Mouse (Mus musculus) ES-E14 (cell line): ENCODE data around the gene Cadm1. TPM values are rescaled to one million over a fixed set of nuclear protein-coding genes. Genes with fewer than 3 reads are reported as not detected.

Experiments
- DNase-seq: peaks from one replicate; pipeline ENCODE4 v3.0.0-alpha.2; 2013; ENCODE audit warnings: low read depth, low spot score
- H3K27ac ChIP-seq: 2 replicates; pipeline ENCODE4 v1.5.1; 2012; ENCODE audit warnings: low read depth, mild to moderate bottlenecking, low read length, moderate library complexity, mixed read lengths; ENCODE audit not compliant: poor library complexity, insufficient read depth, severe bottlenecking
- H3K36me3 ChIP-seq: 2 replicates; pipeline ENCODE4 v1.6.1; 2012; ENCODE audit warnings: mild to moderate bottlenecking, low read length, moderate library complexity, mixed read lengths; ENCODE audit not compliant: control insufficient read depth, poor library complexity, insufficient read depth, severe bottlenecking
- H3K4me1 ChIP-seq, 2 experiments: fragments of 150-350 bp in 1 of 2; sonication (generic) in 1 of 2; 2 replicates each; pipeline ENCODE4 v1.6.1; 2012; ENCODE audit warnings: low read length in 2 of 2, mild to moderate bottlenecking in 1 of 2, mixed read lengths in 1 of 2; ENCODE audit not compliant: control insufficient read depth in 2 of 2, insufficient read depth in 2 of 2, poor library complexity in 1 of 2
- H3K4me3 ChIP-seq, 2 experiments: fragments of 150-350 bp in 1 of 2; sonication (generic) in 1 of 2; 2 replicates each; pipeline ENCODE4 v1.5.1; 2012; ENCODE audit warnings: low read length in 2 of 2, low read depth in 1 of 2, mild to moderate bottlenecking in 1 of 2, mixed read lengths in 1 of 2; ENCODE audit not compliant: insufficient read depth in 1 of 2, poor library complexity in 1 of 2, severe bottlenecking in 1 of 2
- H3K9ac ChIP-seq: 2 replicates; pipeline ENCODE4 v1.6.1; 2012; ENCODE audit warnings: low read depth, mild to moderate bottlenecking, low read length, mixed read lengths; ENCODE audit not compliant: poor library complexity, insufficient read depth, severe bottlenecking
- H3K9me3 ChIP-seq: fragments of 150-350 bp; sonication (generic); 2 replicates; pipeline ENCODE4 v1.6.1; 2012; ENCODE audit warnings: low read depth, mild to moderate bottlenecking, low read length; ENCODE audit not compliant: control insufficient read depth, insufficient read depth
- CHD2 ChIP-seq: IDR thresholded peaks from 2 replicates; pipeline ENCODE4 v1.6.1; 2014; ENCODE audit warnings: mild to moderate bottlenecking, low read depth, low read length, inconsistent platforms
- HCFC1 ChIP-seq: IDR thresholded peaks from 2 replicates; pipeline ENCODE4 v1.6.1; 2012; ENCODE audit warnings: low read length, inconsistent platforms, borderline replicate concordance; ENCODE audit not compliant: insufficient read depth
- MAFK ChIP-seq: IDR thresholded peaks from 2 replicates; pipeline ENCODE4 v1.6.1; 2014; ENCODE audit warnings: mild to moderate bottlenecking, low read depth, low read length, inconsistent platforms; ENCODE audit not compliant: insufficient read depth
- ZC3H11A ChIP-seq: IDR thresholded peaks from 2 replicates; pipeline ENCODE4 v1.6.1; 2012; ENCODE audit warnings: low read depth, mild to moderate bottlenecking, inconsistent platforms, low read length, borderline replicate concordance
- ZNF384 ChIP-seq: IDR thresholded peaks from 2 replicates; pipeline ENCODE4 v1.6.1; 2012; ENCODE audit warnings: low read depth, low read length, inconsistent platforms
- in situ Hi-C, 2 experiments: fragments of 600-800 bp; cut with MboI; formaldehyde crosslinking; loops; one replicate each; pipeline ENCODE4 v1.15.1; 2025; ENCODE audit warnings: low sequenced_read_pairs in 2 of 2, inconsistent platforms in 1 of 2; ENCODE audit not compliant: unreplicated experiment in 2 of 2
- total RNA-seq: library from RNA; depleted of rRNA; stranded (reverse); fragments of 300-350 nt; gene quantifications from 2 replicates; pipeline ENCODE4 v1.2.3, GENCODE M21; 2012

The Cadm1 gene
- total RNA-seq, 1 experiment = 78.7 TPM

- Histone ChIP-seq H3K4me3 (no peak overlapping the region), H3K9me3 (no peaks in the 10 kb centered on the region), H3K27ac (peak overlapping the region; percentile 21; the same call in 1 of the 2 replicates), H3K9ac (no peak overlapping the region), H3K4me1 (peaks cover 0 to 16% of the 10 kb centered on the region in 2 experiments; a peak in 1 of 4 replicates), H3K36me3 (no peaks in the 10 kb centered on the region)
- DNase-seq = no peak
- TF ChIP-seq MAFK = no peak
- TF ChIP-seq ZC3H11A = no peak
- TF ChIP-seq HCFC1 = no peak
- TF ChIP-seq ZNF384 = no peak
- in situ Hi-C loops = no loop called here
Measured at GRCm38 (mm10) chr9:47831412-47831811, 301.4 kb downstream of the Cadm1 start.

GRCm38 (mm10) chr9:47838170-47838569 is 308.2 kb downstream of the Cadm1 start:
- H3K9ac ChIP-seq = no peak overlapping the region
- no peak overlapping the region for H3K27ac ChIP-seq
- H3K36me3 ChIP-seq = no peaks in the 10 kb centered on the region
- peaks cover 0 to 3% of the 10 kb centered on the region in 2 experiments; a peak in 1 of 4 replicates for H3K4me1 ChIP-seq
- no peak overlapping the region for H3K4me3 ChIP-seq
- no peak for DNase-seq
- TF ChIP-seq ZC3H11A (no peak), MAFK (no peak), CHD2 (no peak), HCFC1 (no peak), ZNF384 (no peak)
- no peaks in the 10 kb centered on the region for H3K9me3 ChIP-seq
- in situ Hi-C loops = no loop called here

- Histone ChIP-seq H3K4me3 (no peak overlapping the region), H3K9me3 (no peaks in the 10 kb centered on the region), H3K27ac (no peak overlapping the region), H3K36me3 (no peaks in the 10 kb centered on the region), H3K4me1 (peaks cover 0 to 3% of the 10 kb centered on the region in 2 experiments; a peak in 1 of 4 replicates), H3K9ac (no peak overlapping the region)
- in situ Hi-C loops = no loop called here
- no peak for DNase-seq
- no peak for TF ChIP-seq MAFK
- no peak for TF ChIP-seq ZC3H11A
- TF ChIP-seq HCFC1 = no peak
- no peak for TF ChIP-seq CHD2
- no peak for TF ChIP-seq ZNF384
Measured at GRCm38 (mm10) chr9:47838890-47839691, 309.1 kb downstream of the Cadm1 start.

GRCm38 (mm10) chr9:47839692-47840025 is 309.7 kb downstream of the Cadm1 start:
- TF ChIP-seq CHD2 = no peak
- TF ChIP-seq ZNF384 = no peak
- TF ChIP-seq HCFC1 = no peak
- TF ChIP-seq MAFK = no peak
- TF ChIP-seq ZC3H11A = no peak
- Histone ChIP-seq H3K9me3 (no peaks in the 10 kb centered on the region), H3K36me3 (no peaks in the 10 kb centered on the region; the same call in 1 of the 2 replicates), H3K9ac (no peak overlapping the region), H3K27ac (no peak overlapping the region), H3K4me1 (peaks cover 0 to 3% of the 10 kb centered on the region in 2 experiments; a peak in 1 of 4 replicates), H3K4me3 (no peak overlapping the region)
- in situ Hi-C loops = no loop called here
- no peak for DNase-seq
